Mouse (Mus musculus) bone marrow macrophage, adult 2 months (primary cell): ENCODE measurements at regions not wholly inside any gene's neighbourhood (a gene's known extent, or its start where the extent isn't known, plus 50 kb on each side); places are given as distances from the start of the nearest gene placed in this dataset.

Experiments
- CTCF ChIP-seq: IDR thresholded peaks from 2 replicates; pipeline ENCODE4 v1.5.1; 2012; ENCODE audit warnings: low read depth, mild to moderate bottlenecking, low read length, moderate library complexity
- POLR2A ChIP-seq: IDR thresholded peaks from 2 replicates; pipeline ENCODE4 v1.6.1; 2012; ENCODE audit warnings: mild to moderate bottlenecking, low read depth, low read length, borderline replicate concordance

DNA sequence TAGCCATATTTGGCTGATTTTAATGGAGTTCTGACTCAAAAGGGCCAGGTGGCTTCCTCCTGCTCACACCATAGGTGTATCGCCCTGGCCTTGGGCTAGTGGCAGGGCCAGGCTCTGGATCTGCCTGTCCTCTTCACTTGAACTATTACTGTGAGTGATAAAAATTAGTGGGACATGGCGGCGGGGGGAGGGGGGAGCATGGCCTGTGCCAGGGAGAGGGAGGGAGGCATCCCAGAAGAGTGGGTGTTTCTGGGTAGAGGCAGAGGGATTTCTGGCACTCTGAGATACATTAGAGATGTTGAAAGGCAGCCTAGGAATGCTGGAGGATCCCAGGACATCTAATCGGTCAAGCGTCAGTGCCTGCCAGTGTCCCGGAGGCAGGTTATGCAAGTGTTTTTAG is 395.4 kb downstream of the Tbc1d22a start:
- no peak for TF ChIP-seq POLR2A
- no peak for TF ChIP-seq CTCF
